Mouse (Mus musculus): ENCODE data around the gene Chgb. TPM values are rescaled to one million over a fixed set of nuclear protein-coding genes. Genes with fewer than 3 reads are reported as not detected.

Chgb gene
- polyA plus RNA-seq, 1 experiment from 2014 or later, result 50.2 TPM

- Histone ChIP-seq H3K36me3 (no peaks in the 10 kb centered on the region), H3K9me3 (no peaks in the 10 kb centered on the region), H3K4me2 (replicated peaks) (no peak overlapping the region), H3K27ac (replicated peaks) (no peak overlapping the region), H3K9ac (replicated peaks) (no peak overlapping the region), H3K27me3 (no peaks in the 10 kb centered on the region), H3K4me3 (no peak overlapping the region), H3K4me1 (no peaks in the 10 kb centered on the region; the same call in 1 of the 2 replicates)
- ATAC-seq (ENCODE audit: low FRiP score, low read depth), result no peak
- WGBS, result 72% methylated on average over 5 of the region's 5 CpGs
Measured at GRCm38 (mm10) chr2:132757911-132758310, 23.2 kb upstream of the Chgb start.

- H3K4me1 ChIP-seq, result no peaks in the 10 kb centered on the region
- WGBS, result 59% methylated on average over 1 of the region's 1 CpGs
- no peak overlapping the region for H3K4me2 ChIP-seq (replicated peaks)
- ATAC-seq (ENCODE audit: low FRiP score, low read depth), result no peak
- H3K9me3 ChIP-seq, result no peaks in the 10 kb centered on the region
- H3K27ac ChIP-seq (replicated peaks), result no peak overlapping the region
- H3K9ac ChIP-seq (replicated peaks), result no peak overlapping the region
- H3K36me3 ChIP-seq, result no peaks in the 10 kb centered on the region
- no peak overlapping the region for H3K4me3 ChIP-seq
- no peaks in the 10 kb centered on the region for H3K27me3 ChIP-seq
Measured at GRCm38 (mm10) chr2:132770822-132771221, 10.3 kb upstream of the Chgb start.

- H3K4me3 ChIP-seq, result peak overlapping the region; percentile 49
- H3K9ac ChIP-seq (replicated peaks), result peak overlapping the region; percentile 73
- no peaks in the 10 kb centered on the region for H3K4me1 ChIP-seq
- H3K9me3 ChIP-seq, result no peaks in the 10 kb centered on the region
- ATAC-seq (ENCODE audit: low FRiP score, low read depth), result peak; percentile 99
- H3K27me3 ChIP-seq, result no peaks in the 10 kb centered on the region
- H3K36me3 ChIP-seq, result no peaks in the 10 kb centered on the region
- H3K27ac ChIP-seq (replicated peaks), result peak overlapping the region; percentile 96
- H3K4me2 ChIP-seq (replicated peaks), result peak overlapping the region; percentile 70
- under 1% methylated on average over 39 of the region's 41 CpGs for WGBS
Measured at GRCm38 (mm10) chr2:132781439-132782068, 476 bp downstream of the Chgb start.

- no peak for ATAC-seq (ENCODE audit: low FRiP score, low read depth)
- Histone ChIP-seq H3K27me3 (no peaks in the 10 kb centered on the region), H3K9me3 (no peaks in the 10 kb centered on the region), H3K4me1 (no peaks in the 10 kb centered on the region), H3K36me3 (no peaks in the 10 kb centered on the region), H3K4me2 (replicated peaks) (no peak overlapping the region), H3K27ac (replicated peaks) (no peak overlapping the region), H3K4me3 (no peak overlapping the region), H3K9ac (replicated peaks) (no peak overlapping the region)
- WGBS, result 87% methylated on average over 6 of the region's 6 CpGs
Measured at GRCm38 (mm10) chr2:132784039-132784438, 3.0 kb downstream of the Chgb start.

GRCm38 (mm10) chr2:132793441-132794203 is 12.5 kb downstream of the Chgb start:
- 89% methylated on average over 19 of the region's 19 CpGs for WGBS
- H3K9ac ChIP-seq (replicated peaks), result no peak overlapping the region
- H3K27ac ChIP-seq (replicated peaks), result no peak overlapping the region
- H3K4me2 ChIP-seq (replicated peaks), result no peak overlapping the region
- H3K4me1 ChIP-seq, result no peaks in the 10 kb centered on the region
- H3K4me3 ChIP-seq, result no peak overlapping the region
- ATAC-seq (ENCODE audit: low FRiP score, low read depth), result no peak
- H3K36me3 ChIP-seq, result peaks cover 13% of the 10 kb centered on the region; the same call in 1 of the 2 replicates
- 0 out of 2 replicates have a peak, but pooled peaks cover 5% of the 10 kb centered on the region for H3K27me3 ChIP-seq
- H3K9me3 ChIP-seq, result no peaks in the 10 kb centered on the region

GRCm38 (mm10) chr2:132794204-132794586 is 13.1 kb downstream of the Chgb start:
- ATAC-seq (ENCODE audit: low FRiP score, low read depth), result no peak
- no peaks in the 10 kb centered on the region for H3K9me3 ChIP-seq
- WGBS, result 85% methylated on average over 7 of the region's 7 CpGs
- H3K27me3 ChIP-seq, result 0 out of 2 replicates have a peak, but pooled peaks cover 5% of the 10 kb centered on the region
- H3K4me2 ChIP-seq (replicated peaks), result no peak overlapping the region
- H3K36me3 ChIP-seq, result peaks cover 13% of the 10 kb centered on the region; the same call in 1 of the 2 replicates
- H3K4me1 ChIP-seq, result no peaks in the 10 kb centered on the region
- no peak overlapping the region for H3K27ac ChIP-seq (replicated peaks)
- H3K4me3 ChIP-seq, result no peak overlapping the region
- no peak overlapping the region for H3K9ac ChIP-seq (replicated peaks)

GRCm38 (mm10) chr2:132802976-132803375 is 21.9 kb downstream of the Chgb start:
- ATAC-seq (ENCODE audit: low FRiP score, low read depth), result no peak
- 91% methylated on average over 2 of the region's 2 CpGs for WGBS
- peaks cover 47% of the 10 kb centered on the region for H3K36me3 ChIP-seq

GRCm38 (mm10) chr2:132815608-132816314 is 34.7 kb downstream of the Chgb start, which contains the start of the genes Trmt6 and Mcm8:
TSS of gene Trmt6 (minus strand) at chr2:132816055.
TSS of gene Mcm8 (plus strand) at chr2:132816141.
- Histone ChIP-seq H3K4me2 (replicated peaks) (peak within 1 kb of the TSS; percentile 89), H3K36me3 (peaks cover 24% of the 10 kb centered on the region), H3K27ac (replicated peaks) (peak within 1 kb of the TSS; percentile 67), H3K4me1 (peaks cover 18% of the 10 kb centered on the region), H3K9me3 (no peaks in the 10 kb centered on the region), H3K4me3 (peak within 1 kb of the TSS; percentile 88), H3K9ac (replicated peaks) (peak within 1 kb of the TSS; percentile 73), H3K27me3 (no peaks in the 10 kb centered on the region)
- whole genome bisulfite sequencing, result under 1% methylated on average over 59 of the region's 59 CpGs
- peak; percentile 100 for ATAC-seq (ENCODE audit: low FRiP score, low read depth)

More at GRCm38 (mm10) chr2:132802976-132803375, 21.9 kb downstream of the Chgb start:
- Histone ChIP-seq H3K9me3 (no peaks in the 10 kb centered on the region), H3K9ac (replicated peaks) (no peak overlapping the region), H3K4me2 (replicated peaks) (no peak overlapping the region), H3K27ac (replicated peaks) (no peak overlapping the region), H3K4me3 (no peak overlapping the region), H3K4me1 (no peaks in the 10 kb centered on the region), H3K27me3 (no peaks in the 10 kb centered on the region)

GRCm38 (mm10) chr2:132841071-132841470 is 60.0 kb downstream of the Chgb start:
- peaks cover 11% of the 10 kb centered on the region for H3K36me3 ChIP-seq
- WGBS, result 89% methylated on average over 4 of the region's 4 CpGs

More at GRCm38 (mm10) chr2:132841071-132841470, 60.0 kb downstream of the Chgb start:
- H3K9ac ChIP-seq (replicated peaks), result no peak overlapping the region
- no peak for ATAC-seq (ENCODE audit: low FRiP score, low read depth)
- no peak overlapping the region for H3K4me2 ChIP-seq (replicated peaks)
- H3K4me3 ChIP-seq, result no peak overlapping the region
- H3K4me1 ChIP-seq, result no peaks in the 10 kb centered on the region
- no peak overlapping the region for H3K27ac ChIP-seq (replicated peaks)
- H3K27me3 ChIP-seq, result no peaks in the 10 kb centered on the region
- H3K9me3 ChIP-seq, result no peaks in the 10 kb centered on the region
